Mouse (Mus musculus): ENCODE results near the gene Cd5. TPM values are rescaled to one million over a fixed set of nuclear protein-coding genes. Genes with fewer than 3 reads are reported as not detected.

The Cd5 gene
- under 1 TPM in 1 of 2 experiments, not detected in 1; 0.16 TPM for total RNA-seq (2021)
- long read RNA-seq, experiment 1: 0 reads
- long read RNA-seq, experiment 2: 0 reads

- DNase-seq (ENCODE audit: low spot score in 2 of 2): no peak
Measured at GRCm38 (mm10) chr19:10738811-10739210, at the start of gene Cd5. Cd5 (minus strand) TSS chr19:10739002.

GRCm38 (mm10) chr19:10788242-10788641 is 49.4 kb upstream of the Cd5 start:
- DNase-seq (ENCODE audit: low spot score in 2 of 2): no peak

DNA sequence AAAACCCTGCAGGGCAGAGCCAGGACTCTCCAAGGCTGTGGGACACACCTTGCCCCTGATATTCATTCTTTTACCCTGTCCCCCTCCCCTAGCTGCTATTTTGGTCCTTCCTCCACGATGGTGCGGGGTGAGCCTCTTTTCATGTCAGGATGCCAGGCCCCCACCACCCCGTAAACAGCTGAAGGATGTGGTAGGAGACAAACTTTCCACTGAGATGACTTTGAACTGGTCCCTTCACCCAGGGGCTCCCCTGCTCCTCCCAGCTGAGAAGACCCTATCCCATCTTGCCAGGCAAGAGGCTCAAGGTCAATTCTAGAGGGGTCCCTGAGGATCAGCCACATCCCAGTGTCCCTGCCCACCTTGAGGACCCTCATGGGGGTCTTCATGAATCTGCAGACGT is 48.6 kb upstream of the Cd5 start:
- no peak for DNase-seq (ENCODE audit: low spot score in 2 of 2)

- DNase-seq (ENCODE audit: low spot score in 2 of 2): no peak
Measured at GRCm38 (mm10) chr19:10786753-10787152, 48.0 kb upstream of the Cd5 start.

- DNase-seq (ENCODE audit: low spot score in 2 of 2): peak in 1 of 2 experiments; percentile 60
Measured at GRCm38 (mm10) chr19:10784796-10785459, 46.1 kb upstream of the Cd5 start.

DNA sequence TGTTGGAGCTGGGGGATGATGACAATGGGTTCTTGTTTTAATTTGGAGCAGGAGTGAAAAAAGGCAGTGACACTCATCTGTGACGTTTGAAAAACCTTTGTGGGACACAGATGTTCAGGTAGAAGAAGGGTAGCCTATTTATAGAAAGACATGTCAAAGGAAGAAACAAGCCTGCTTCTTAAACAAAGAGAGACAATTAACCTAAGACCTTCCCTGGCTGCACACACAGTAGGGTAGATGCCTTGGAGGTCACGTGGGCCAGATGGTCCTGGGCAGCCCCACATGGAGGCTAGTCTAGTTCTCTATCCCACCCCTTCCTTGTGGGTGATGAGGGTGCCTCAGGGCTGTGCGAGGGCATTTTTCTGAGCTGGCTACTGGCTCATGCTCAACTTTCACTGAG is 45.3 kb upstream of the Cd5 start:
- no peak for DNase-seq (ENCODE audit: low spot score in 2 of 2)

GRCm38 (mm10) chr19:10783168-10783567 is 44.4 kb upstream of the Cd5 start:
- DNase-seq (ENCODE audit: low spot score in 2 of 2): no peak

DNA sequence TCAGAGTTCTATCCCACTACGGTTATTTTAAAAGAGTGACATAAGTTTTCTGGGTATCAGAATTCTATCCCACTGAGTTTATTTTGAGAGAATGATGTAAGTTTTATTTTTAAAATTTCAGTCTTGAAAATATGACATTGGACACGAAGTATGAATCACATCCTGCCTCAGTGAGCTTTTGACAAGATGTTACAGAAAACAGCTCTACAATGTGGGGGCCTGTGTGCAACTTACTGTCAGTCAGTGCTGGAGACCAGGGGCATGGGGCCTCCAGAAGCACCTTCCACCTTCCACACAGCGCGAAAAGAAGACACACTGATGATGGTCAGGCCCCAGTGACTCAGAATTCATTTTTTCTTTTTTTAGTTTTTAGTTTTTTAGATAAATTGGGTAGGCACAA is 42.8 kb upstream of the Cd5 start:
- peak in 1 of 2 experiments; percentile 52 for DNase-seq (ENCODE audit: low spot score in 2 of 2)

GRCm38 (mm10) chr19:10776906-10777305 is 38.1 kb upstream of the Cd5 start:
- no peak for DNase-seq (ENCODE audit: low spot score in 2 of 2)

- DNase-seq (ENCODE audit: low spot score in 2 of 2): no peak
Measured at GRCm38 (mm10) chr19:10774141-10774540, 35.3 kb upstream of the Cd5 start.

DNA sequence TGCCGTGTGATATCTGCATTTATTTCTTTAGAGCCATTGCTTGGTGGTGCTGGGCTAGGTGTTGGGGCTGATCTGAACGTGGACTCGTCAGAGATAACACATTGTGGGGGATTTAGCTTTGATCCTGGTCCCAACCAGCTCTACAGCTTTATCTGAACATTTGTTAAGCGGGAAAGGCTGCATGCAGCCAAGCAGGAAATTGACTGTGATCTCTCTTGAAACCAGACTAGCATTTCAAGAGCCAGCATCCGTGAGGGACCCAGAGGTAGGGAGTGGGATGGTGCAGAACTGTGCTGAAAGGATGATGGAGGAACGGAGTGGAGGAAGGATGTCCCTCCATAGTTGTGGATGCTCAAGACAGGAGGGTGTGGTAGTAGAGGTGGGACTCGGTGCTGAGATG is 34.6 kb upstream of the Cd5 start:
- DNase-seq (ENCODE audit: low spot score in 2 of 2): no peak

DNA sequence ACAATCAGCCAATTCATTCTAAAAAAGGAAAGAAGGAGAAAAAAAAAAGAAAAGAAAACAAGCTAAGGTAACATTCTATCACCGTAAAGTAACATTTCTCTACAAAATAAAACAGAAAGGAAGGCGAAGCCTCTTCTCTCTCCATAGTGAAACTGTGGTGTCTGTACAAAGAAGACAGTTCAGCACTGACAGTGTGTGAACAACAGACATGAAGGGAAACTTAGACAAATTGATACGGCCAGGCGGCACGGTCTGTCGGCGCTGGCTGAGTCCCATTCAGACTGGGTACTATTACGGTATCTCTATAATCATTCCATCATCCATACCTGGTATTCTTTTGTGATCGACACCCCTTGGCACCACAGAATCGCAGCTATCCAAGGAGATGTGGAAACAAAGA is 34.1 kb upstream of the Cd5 start:
- no peak for DNase-seq (ENCODE audit: low spot score in 2 of 2)

DNA sequence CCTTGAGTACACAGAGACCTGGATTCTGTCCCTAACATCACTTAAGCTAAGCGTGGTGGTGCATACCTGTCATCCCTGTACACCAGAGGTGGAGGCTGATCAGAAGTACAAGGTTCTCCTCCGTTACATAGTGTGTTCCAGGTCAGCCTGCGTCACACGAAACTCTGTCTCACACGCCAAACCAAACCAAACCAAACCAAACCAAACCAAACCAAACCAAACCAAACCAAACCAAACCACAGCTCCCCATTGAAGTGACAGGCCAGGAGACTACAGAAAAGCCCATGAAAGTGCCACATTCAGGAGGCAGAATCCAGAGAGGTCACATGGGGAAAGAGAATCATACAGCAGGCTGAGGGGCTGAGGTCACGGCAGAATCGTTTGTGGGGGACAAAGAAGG is 33.2 kb upstream of the Cd5 start:
- no peak for DNase-seq (ENCODE audit: low spot score in 2 of 2)

GRCm38 (mm10) chr19:10769429-10770195 is 30.8 kb upstream of the Cd5 start:
- DNase-seq (ENCODE audit: low spot score in 2 of 2): no peak

DNA sequence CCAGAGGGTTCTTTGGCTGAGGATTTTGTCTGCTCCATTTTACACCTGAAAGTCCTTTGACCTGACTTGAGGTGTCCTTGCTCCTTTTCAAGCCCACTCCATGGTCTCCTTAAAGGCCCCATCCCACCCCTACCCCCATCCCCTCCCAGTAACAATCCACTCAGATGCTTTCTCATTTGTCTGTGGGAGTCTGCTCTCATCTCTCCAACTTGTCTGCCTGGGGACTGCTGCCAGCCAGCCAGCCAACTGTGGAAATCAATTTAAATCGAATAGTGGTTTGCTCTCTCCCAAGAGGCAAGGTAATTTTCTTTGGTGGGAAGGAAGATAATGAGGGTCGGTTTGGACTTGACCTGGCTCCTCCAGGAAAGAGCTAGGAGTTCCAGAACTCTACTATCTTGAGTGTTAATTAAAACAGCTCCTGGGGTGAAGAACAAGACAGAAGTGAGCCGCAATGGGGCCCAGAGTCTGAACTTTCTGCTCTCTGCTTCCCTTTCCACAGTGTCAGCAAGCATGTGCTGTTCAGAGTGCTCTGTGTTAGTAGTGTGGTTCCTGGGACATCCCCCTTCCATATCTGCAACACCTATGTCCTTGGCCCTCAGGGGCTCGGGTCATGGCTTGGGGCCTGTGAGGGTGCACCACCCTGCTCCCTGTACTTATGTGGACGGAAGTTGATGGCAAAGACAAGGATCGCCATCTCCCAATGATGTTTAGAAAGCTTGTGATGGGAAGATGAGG is 30.1 kb upstream of the Cd5 start:
- DNase-seq (ENCODE audit: low spot score in 2 of 2): no peak

DNA sequence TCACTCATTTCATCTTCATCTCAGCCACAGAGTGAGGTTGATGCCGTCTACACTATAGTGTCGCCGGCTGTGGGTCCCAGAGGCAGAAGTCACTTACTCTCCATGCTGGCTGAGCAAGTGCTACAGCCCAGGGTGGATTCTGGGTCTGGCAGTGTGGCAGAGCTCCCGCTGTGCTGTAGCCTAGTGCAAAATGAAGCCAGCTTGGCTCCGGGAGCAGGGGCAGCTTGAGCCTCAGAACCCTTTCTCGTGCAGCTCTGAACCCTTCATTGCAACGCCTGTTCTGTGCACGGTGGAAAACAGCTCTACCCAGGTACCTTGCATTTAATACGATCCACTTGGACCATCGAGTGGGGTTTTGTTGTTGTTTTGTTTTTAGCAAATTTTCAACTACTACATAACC is 28.8 kb upstream of the Cd5 start:
- no peak for DNase-seq (ENCODE audit: low spot score in 2 of 2)

DNA sequence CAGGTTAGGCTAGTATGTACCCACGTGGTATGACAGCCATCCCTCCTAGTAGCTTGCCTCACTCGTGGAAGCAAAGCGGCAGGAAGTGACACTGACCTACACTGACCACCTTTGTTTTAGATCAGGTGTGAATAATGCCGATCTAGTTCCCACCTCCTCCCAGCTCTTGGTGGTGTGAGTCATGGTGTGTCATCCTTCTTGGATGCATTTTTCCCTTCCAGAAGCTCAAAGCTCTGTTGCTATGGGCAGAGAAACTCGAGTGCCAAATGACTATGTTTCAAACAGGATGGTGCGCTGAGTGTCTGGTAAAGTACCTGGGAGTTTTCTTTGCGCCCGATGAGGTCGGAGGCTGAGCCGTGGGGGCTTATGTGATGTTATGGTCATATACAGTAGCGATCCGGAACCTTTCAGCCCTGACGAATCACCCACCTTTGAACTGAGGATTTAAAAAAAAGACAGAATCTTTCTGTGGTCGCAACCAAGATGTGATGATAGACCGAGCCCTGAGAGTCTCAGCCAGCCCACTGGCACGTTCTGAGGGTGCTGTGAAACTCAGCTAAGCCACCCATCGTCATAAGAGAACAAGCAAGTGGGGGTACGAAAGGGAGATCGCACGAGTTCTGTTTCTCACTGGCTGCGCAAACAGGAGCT is 24.7 kb upstream of the Cd5 start:
- peak in 1 of 2 experiments; percentile 56 for DNase-seq (ENCODE audit: low spot score in 2 of 2)

- no peak for DNase-seq (ENCODE audit: low spot score in 2 of 2)
Measured at GRCm38 (mm10) chr19:10762468-10762867, 23.7 kb upstream of the Cd5 start.

DNA sequence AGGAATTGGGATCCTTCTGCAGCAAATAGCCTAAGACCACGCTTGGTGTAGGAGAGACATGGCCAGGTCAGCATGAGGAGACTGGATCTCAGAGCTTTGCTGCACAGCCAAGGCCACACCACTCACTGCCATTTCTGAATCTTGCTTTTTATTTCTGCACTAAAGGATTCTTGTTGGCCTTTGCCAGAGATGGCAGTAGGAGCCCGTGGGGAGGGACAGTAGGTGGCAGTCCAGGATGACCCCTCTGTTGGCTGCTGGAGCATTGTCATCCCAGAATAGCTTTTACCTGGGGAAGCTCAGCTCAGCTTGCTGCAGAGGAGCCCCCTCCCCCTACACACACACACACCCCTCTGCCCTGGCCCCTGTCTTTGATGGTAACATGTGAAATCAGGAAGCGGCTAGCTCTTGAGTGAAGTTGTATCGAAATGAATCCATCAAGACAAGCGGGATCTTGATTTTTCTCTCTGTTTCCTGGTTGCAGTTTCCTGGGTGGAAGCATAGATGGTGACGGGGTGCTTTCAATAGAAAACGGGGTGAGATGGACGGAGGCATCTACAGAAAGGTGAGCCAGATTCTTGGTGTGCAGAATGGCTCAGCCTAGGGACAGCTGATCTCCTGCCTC is 23.1 kb upstream of the Cd5 start:
- no peak for DNase-seq (ENCODE audit: low spot score in 2 of 2)

GRCm38 (mm10) chr19:10759983-10760831 is 21.4 kb upstream of the Cd5 start:
- DNase-seq (ENCODE audit: low spot score in 2 of 2): no peak
